Mouse (Mus musculus) intestine, embryonic 14.5 days (tissue): ENCODE data around the gene Des. TPM values are rescaled to one million over a fixed set of nuclear protein-coding genes. Genes with fewer than 3 reads are reported as not detected.

ENCODE experiments used
- ATAC-seq: fragments of 200-750 bp; cut with Nextera tagmentation; replicated peaks from 2 replicates; pipeline ENCODE4 v1.8.0; 2017; ENCODE audit warnings: low read depth, moderate number of reproducible peaks, moderate TSS enrichment, moderate library complexity; ENCODE audit not compliant: low FRiP score, low TSS enrichment
- DNase-seq: peaks from one replicate; pipeline ENCODE4 v3.0.0-alpha.2; 2018; ENCODE audit warnings: low spot score
- H3K27ac ChIP-seq: fragments of 300-500 bp; sonication (generic); 2 replicates; pipeline ENCODE4 v1.5.1; 2014; ENCODE audit warnings: low read depth, mild to moderate bottlenecking, control low read depth
- H3K27me3 ChIP-seq: fragments of 300-500 bp; sonication (generic); replicated peaks from 2 replicates; pipeline ENCODE4 v1.6.1; 2014; ENCODE audit warnings: low read length, control low read depth; ENCODE audit not compliant: control insufficient read depth, insufficient read depth
- H3K36me3 ChIP-seq: fragments of 300-500 bp; sonication (generic); 2 replicates; pipeline ENCODE4 v1.6.1; 2014; ENCODE audit warnings: low read length, control low read depth; ENCODE audit not compliant: control insufficient read depth, insufficient read depth
- H3K4me1 ChIP-seq: fragments of 300-500 bp; sonication (generic); replicated peaks from 2 replicates; pipeline ENCODE4 v1.6.1; 2014; ENCODE audit warnings: low read length, control low read depth, mixed read lengths; ENCODE audit not compliant: control insufficient read depth, insufficient read depth
- H3K4me2 ChIP-seq: fragments of 300-500 bp; sonication (generic); 2 replicates; pipeline ENCODE4 v1.6.1; 2014; ENCODE audit warnings: low read length
- H3K4me3 ChIP-seq: fragments of 300-500 bp; sonication (generic); 2 replicates; pipeline ENCODE4 v1.5.1; 2014; ENCODE audit warnings: low read depth, low read length, control low read depth, mixed read lengths
- H3K9ac ChIP-seq: fragments of 300-500 bp; sonication (generic); 2 replicates; pipeline ENCODE4 v1.6.1; 2014; ENCODE audit warnings: mild to moderate bottlenecking, low read length
- H3K9me3 ChIP-seq: fragments of 300-500 bp; sonication (generic); 2 replicates; pipeline ENCODE4 v1.6.1; 2016; ENCODE audit warnings: low read length, control low read depth; ENCODE audit not compliant: control insufficient read depth
- WGBS: fragments of 180-500 bp; shearing (Covaris S2); extraction: QIAGEN DNeasy Blood & Tissue Kit; methylation state at CpG from one replicate; pipeline ENCODE4 v1.1.7; 2014; 5-methylcytosine and 5-hydroxymethylcytosine counted together
- polyA plus RNA-seq: library from polyadenylated mRNA; unstranded; fragments of >200 nt; fragmentation: Nextera tagmentation; extraction: Ambion mirVana; gene quantifications from 2 replicates; pipeline ENCODE4 v1.2.1, GENCODE M21; 2014

The Des gene
- polyA plus RNA-seq, 1 experiment from 2014 or later = 73.2 TPM

GRCm38 (mm10) chr1:75384470-75385141 is 24.5 kb downstream of the Des start:
- H3K27me3 ChIP-seq = peaks cover 35% of the 10 kb centered on the region
- H3K4me3 ChIP-seq = no peak overlapping the region
- WGBS = 85% methylated on average over 27 of the region's 27 CpGs
- ATAC-seq (no peak), DNase-seq (no peak)
- no peaks in the 10 kb centered on the region for H3K9me3 ChIP-seq
- H3K4me2 ChIP-seq = peak overlapping the region; percentile 4; the same call in 1 of the 2 replicates
- no peak overlapping the region for H3K27ac ChIP-seq
- no peaks in the 10 kb centered on the region for H3K36me3 ChIP-seq
- H3K9ac ChIP-seq = no peak overlapping the region
- peaks cover 25% of the 10 kb centered on the region for H3K4me1 ChIP-seq

GRCm38 (mm10) chr1:75385142-75385730 is 25.1 kb downstream of the Des start:
- Histone ChIP-seq H3K27ac (no peak overlapping the region), H3K4me3 (no peak overlapping the region), H3K9me3 (no peaks in the 10 kb centered on the region), H3K27me3 (peaks cover 37% of the 10 kb centered on the region), H3K36me3 (no peaks in the 10 kb centered on the region), H3K4me2 (peak overlapping the region; percentile 4; the same call in 1 of the 2 replicates), H3K9ac (0 out of 2 replicates have a peak overlapping the region, but pooled peaks have one; percentile 13), H3K4me1 (peaks cover 25% of the 10 kb centered on the region)
- no peak for DNase-seq
- 66% methylated on average over 20 of the region's 20 CpGs for WGBS
- no peak for ATAC-seq

- no peak for DNase-seq
- no peaks in the 10 kb centered on the region for H3K9me3 ChIP-seq
- no peak overlapping the region for H3K9ac ChIP-seq
- no peak for ATAC-seq
- 37% methylated on average over 4 of the region's 4 CpGs for WGBS
- no peak overlapping the region for H3K4me2 ChIP-seq
- peaks cover 37% of the 10 kb centered on the region for H3K27me3 ChIP-seq
- H3K36me3 ChIP-seq = no peaks in the 10 kb centered on the region
- H3K4me1 ChIP-seq = peaks cover 25% of the 10 kb centered on the region
- H3K27ac ChIP-seq = no peak overlapping the region
- no peak overlapping the region for H3K4me3 ChIP-seq
These were observed 26.0 kb downstream of the Des start for GRCm38 (mm10) chr1:75386149-75386548.

- Histone ChIP-seq H3K4me1 (peaks cover 25% of the 10 kb centered on the region), H3K27ac (no peak overlapping the region), H3K36me3 (no peaks in the 10 kb centered on the region), H3K9me3 (no peaks in the 10 kb centered on the region), H3K4me3 (no peak overlapping the region), H3K27me3 (peaks cover 37% of the 10 kb centered on the region), H3K9ac (no peak overlapping the region), H3K4me2 (peak overlapping the region; percentile 37; the same call in 1 of the 2 replicates)
- 36% methylated on average over 7 of the region's 7 CpGs for WGBS
- ATAC-seq = 0 out of 2 replicates have a peak, but pooled peaks have one; percentile 6
- DNase-seq = no peak
These were observed 27.4 kb downstream of the Des start for GRCm38 (mm10) chr1:75387469-75387928.

GRCm38 (mm10) chr1:75387929-75388897 is 28.1 kb downstream of the Des start:
- H3K4me1 ChIP-seq = peaks cover 18% of the 10 kb centered on the region
- peak overlapping the region; percentile 26 for H3K4me3 ChIP-seq
- H3K9ac ChIP-seq = no peak overlapping the region
- 11% methylated on average over 94 of the region's 94 CpGs for WGBS
- H3K4me2 ChIP-seq = peak overlapping the region; percentile 37
- no peak for ATAC-seq
- no peaks in the 10 kb centered on the region for H3K36me3 ChIP-seq
- peak; percentile 68 for DNase-seq
- peaks cover 37% of the 10 kb centered on the region for H3K27me3 ChIP-seq
- H3K9me3 ChIP-seq = no peaks in the 10 kb centered on the region
- H3K27ac ChIP-seq = no peak overlapping the region

- Histone ChIP-seq H3K27ac (no peak overlapping the region), H3K4me1 (peaks cover 18% of the 10 kb centered on the region), H3K36me3 (0 out of 2 replicates have a peak, but pooled peaks cover 2% of the 10 kb centered on the region), H3K27me3 (peaks cover 37% of the 10 kb centered on the region), H3K9me3 (no peaks in the 10 kb centered on the region), H3K4me3 (no peak overlapping the region), H3K4me2 (0 out of 2 replicates have a peak overlapping the region, but pooled peaks have one; percentile 37), H3K9ac (no peak overlapping the region)
- WGBS = 49% methylated on average over 23 of the region's 23 CpGs
- ATAC-seq (no peak; the same call in 1 of the 2 replicates), DNase-seq (no peak)
These were observed 28.9 kb downstream of the Des start for GRCm38 (mm10) chr1:75388898-75389515.

- ATAC-seq (no peak), DNase-seq (no peak)
- 64% methylated on average over 9 of the region's 9 CpGs for WGBS
- Histone ChIP-seq H3K4me1 (no peaks in the 10 kb centered on the region; the same call in none of the 2 replicates), H3K36me3 (peaks cover 13% of the 10 kb centered on the region; the same call in 1 of the 2 replicates), H3K9me3 (no peaks in the 10 kb centered on the region), H3K27me3 (peaks cover 17% of the 10 kb centered on the region), H3K9ac (no peak overlapping the region), H3K4me3 (no peak overlapping the region), H3K4me2 (no peak overlapping the region), H3K27ac (peak overlapping the region; percentile 54; the same call in 1 of the 2 replicates)
These were observed 33.0 kb downstream of the Des start for GRCm38 (mm10) chr1:75393139-75393538.

- H3K27me3 ChIP-seq = peaks cover 10% of the 10 kb centered on the region
- H3K9me3 ChIP-seq = no peaks in the 10 kb centered on the region
- no peak overlapping the region for H3K27ac ChIP-seq
- ATAC-seq (no peak), DNase-seq (no peak)
- H3K9ac ChIP-seq = no peak overlapping the region
- H3K4me3 ChIP-seq = no peak overlapping the region
- WGBS = 91% methylated on average over 3 of the region's 3 CpGs
- no peak overlapping the region for H3K4me2 ChIP-seq
- H3K4me1 ChIP-seq = peaks cover 5% of the 10 kb centered on the region
- H3K36me3 ChIP-seq = peaks cover 13% of the 10 kb centered on the region; the same call in 1 of the 2 replicates
These were observed 33.7 kb downstream of the Des start for GRCm38 (mm10) chr1:75393846-75394245.
